Mouse (Mus musculus) ES-CJ7 (cell line): ENCODE measurements around the gene Slc16a10.

Source experiments
- DNase-seq: peaks from one replicate; pipeline ENCODE4 v3.0.0; 2011; ENCODE audit warnings: low read depth, low spot score

Slc16a10 gene

DNA sequence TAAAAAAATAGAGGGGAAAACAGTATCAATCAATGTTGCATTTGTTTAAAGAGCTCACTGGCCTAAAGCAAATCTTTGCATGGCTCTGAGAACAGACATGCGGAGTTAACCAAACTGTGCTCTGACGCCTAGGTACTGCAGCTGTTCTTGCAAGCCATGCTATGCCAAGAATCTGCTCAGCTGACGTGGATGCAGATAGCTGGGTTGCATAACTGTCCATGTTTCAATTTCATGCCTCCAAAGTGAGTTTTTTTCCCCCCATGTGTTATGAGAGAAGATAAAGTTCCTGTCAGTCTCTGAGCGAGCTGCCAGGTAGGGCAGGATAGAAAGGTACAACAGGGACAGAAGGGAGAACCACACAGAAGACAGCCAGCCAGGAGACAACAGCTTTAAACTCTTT lies 72.8 kb downstream of the Slc16a10 start:
- DNase-seq, result no peak

DNA sequence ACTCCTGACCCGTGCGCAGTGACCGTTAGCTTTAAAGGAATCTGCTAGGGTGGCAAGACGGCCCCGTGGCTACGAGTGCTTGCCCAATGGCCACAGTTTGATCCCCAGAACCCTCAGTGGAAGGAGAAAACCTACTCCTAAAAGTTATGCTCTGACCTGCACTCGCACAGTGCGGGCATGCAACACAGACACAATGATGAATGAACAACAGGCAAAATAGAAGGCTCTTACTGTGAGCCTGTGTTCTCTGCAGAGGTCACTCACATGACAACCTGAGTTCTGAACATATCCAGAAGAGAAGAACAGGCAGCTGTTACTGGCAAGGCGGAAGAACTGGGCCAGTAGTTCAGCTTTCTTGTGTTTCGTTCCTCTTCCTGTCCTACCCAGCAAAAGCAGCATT lies 73.5 kb downstream of the Slc16a10 start:
- no peak for DNase-seq

DNA sequence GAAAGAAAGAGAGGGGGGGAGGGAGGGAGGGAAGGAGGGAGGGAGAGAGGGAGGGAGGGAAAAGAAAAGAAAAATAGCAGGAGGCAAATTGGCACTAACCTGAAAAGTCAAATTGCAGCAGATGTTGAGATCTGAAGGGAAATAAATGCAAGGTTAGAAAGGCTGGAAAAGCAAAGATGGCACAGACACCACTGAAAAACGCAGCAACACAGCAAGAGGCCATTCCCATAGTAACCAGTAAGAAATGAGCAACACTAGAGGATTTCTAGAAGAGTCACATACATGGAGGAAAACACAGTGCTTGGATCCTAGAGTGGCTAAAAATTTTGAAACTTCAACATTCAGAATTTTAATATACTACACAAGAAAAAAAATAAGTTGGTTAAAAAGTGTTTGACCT lies 74.5 kb downstream of the Slc16a10 start:
- no peak for DNase-seq

- DNase-seq, result no peak
These were observed 75.0 kb downstream of the Slc16a10 start for GRCm38 (mm10) chr10:40067071-40067470.

DNA sequence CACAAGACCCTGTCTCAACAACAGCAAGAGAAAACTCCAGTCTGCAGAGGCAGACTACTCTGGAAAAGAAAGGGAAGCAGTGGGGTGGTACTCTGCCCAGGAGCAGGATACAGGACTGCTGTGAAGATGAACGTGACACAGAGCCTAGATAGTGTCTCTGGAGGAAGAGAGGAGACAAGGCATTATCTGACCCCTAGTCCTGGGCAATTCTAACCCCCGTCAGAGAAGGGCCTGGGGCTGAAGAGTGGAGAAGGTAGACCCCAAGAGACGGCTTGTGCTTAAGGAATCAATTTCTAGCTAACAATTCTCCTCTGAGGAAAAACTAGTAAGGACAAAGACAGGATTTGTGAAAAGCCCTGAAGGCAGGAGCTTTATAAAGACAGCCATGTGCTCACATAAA lies 76.7 kb downstream of the Slc16a10 start:
- no peak for DNase-seq

DNA sequence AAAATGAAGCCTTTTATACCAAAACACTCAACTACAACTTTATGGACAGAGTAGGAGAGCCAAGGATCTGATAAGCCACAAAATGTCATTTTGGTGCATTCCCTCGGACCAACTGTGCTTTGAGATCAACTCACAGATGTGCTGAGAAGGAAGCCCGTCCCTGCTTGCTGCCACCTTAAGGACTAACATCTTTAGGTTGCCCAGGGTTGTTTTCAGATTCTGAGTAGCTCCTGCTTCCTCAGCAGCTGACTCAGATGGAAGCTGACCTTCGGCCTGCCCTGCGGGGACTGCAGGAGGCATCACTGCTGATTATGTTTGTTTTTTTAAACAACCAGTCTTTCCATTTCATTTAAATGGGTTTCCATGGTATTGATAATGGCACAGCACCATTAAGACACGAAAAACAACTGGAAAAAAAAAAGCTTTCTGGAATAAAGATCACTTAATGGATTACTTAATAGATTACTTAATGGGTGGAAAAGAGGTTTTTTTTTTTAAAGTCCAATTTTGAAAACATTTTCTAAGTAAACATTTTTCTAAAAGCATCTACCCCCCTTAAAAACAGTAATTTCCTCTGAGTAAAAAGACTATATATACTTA lies 78.7 kb downstream of the Slc16a10 start:
- no peak for DNase-seq

GRCm38 (mm10) chr10:40062812-40063211 lies 79.2 kb downstream of the Slc16a10 start:
- peak; percentile 9 for DNase-seq

- no peak for DNase-seq
These were observed 80.1 kb downstream of the Slc16a10 start for GRCm38 (mm10) chr10:40061926-40062325.

DNA sequence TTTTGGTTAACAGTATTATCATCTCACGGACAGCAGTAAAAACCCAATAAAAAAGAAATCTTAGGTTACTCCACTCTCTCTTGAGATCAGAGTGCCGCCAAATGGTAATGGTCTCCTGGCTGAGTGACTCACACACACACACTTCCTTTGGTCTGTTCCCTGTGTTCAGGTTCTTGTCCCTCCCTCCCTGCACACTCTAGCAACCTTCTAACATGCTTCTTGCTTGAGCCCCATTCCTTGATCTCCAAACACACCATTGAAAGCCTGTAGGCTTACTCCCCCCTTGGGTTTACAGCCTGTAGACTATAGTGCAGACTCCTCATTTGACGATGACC lies 83.3 kb downstream of the Slc16a10 start:
- DNase-seq, result no peak

GRCm38 (mm10) chr10:40058062-40058785 lies 83.8 kb downstream of the Slc16a10 start:
- no peak for DNase-seq

DNA sequence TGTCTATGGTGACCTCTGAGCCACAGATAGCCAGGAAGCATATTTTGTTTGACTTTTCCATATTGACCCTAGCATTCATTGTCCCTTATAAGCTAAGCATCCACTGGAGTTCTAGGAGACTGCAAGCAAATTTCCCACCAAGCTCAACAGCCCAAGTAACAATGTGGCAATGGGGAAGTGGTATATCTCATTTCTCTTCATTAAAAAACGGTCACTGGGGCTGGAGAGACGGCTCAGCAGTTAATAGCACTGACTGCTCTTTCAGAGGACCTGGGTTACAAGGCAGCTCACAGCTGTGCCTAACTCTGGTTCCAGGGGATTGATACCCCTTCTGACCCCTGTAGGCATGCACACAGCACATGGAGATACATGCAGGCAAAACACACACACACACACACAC lies 84.4 kb downstream of the Slc16a10 start:
- no peak for DNase-seq

- no peak for DNase-seq
These were observed 87.6 kb downstream of the Slc16a10 start for GRCm38 (mm10) chr10:40054455-40054854.

GRCm38 (mm10) chr10:40053896-40054295 lies 88.2 kb downstream of the Slc16a10 start:
- no peak for DNase-seq

- no peak for DNase-seq
These were observed 88.7 kb downstream of the Slc16a10 start for GRCm38 (mm10) chr10:40053257-40053895.

DNA sequence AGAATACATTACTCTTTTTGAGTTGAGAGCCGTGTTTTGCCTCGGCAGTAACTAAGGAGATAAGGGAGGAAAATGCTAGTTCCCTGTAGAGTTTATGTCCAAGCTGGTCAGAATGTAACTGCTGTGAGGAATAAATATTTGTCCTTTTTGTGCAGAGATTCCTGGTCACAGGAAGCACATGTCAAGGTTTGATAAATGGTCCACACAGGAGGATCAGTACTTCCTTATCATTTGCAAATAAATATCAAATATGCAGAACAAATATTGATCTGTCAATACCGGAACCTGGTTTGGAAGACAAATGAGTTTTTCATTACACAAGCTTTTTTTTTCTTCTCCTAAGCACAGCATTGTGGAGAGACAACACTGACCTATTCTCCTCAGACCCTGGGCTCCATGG lies 90.1 kb downstream of the Slc16a10 start:
- DNase-seq, result no peak

DNA sequence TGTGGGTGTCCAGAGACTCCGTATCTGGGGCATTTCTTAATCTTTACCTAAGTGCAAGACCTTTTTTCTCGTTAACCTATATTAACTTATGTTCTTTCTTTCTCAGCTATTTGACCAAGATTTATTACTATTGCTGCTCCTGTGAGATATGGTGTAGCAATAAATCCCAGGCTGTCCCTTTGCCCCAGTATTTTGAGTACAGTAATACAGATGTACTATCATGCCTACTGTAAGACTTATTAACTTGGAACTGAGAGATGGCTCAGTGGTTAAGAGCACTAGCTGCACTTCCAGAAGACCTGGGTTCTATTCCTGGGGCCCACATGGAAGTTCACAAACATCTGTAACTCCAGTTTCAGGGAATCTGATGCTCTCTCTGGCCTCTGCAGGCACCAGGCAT lies 91.3 kb downstream of the Slc16a10 start:
- no peak for DNase-seq

GRCm38 (mm10) chr10:40041339-40041738 lies 100.7 kb downstream of the Slc16a10 start:
- no peak for DNase-seq

DNA sequence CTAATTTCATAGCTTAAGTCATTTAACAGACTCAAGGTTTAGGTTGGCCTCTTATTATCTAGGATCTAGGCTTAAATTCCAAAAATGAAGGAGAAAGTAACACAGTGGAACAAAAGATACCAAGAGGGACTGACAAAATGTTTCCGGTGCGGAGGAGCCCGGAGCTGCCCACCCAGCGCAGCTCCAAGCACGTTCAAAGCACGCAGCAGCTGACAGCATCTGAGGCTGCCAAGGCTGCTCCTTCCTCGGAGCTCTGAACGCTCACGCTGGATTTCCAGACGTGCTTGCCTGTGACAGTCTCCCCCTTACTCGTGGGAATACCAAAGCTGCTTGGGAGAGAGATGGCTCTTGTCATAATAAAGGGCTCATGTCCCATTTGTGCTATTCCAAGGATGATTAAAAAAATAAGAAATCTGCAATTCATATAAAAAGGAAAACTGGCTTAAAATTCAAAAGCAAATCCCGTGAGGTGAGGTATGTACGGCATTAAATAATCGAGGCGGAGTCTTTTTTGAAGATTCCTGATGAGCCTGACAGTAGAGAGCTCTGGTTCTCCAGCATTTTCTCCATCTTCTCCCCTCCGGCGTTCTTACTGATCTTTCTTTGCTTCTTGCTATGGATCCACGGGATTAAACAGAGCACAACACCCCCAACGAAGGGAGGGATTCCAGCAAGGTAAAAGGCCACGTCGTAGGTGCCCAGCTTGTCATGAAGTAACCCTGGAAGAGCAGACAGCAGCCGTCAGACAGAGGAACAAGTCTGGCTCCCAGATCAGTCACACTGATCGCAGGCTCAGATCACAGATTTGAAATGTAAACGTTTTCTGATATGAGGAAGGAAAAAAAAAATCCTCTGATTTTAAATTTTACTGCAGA lies 105.1 kb downstream of the Slc16a10 start:
- no peak for DNase-seq

GRCm38 (mm10) chr10:40034956-40035355 lies 107.1 kb downstream of the Slc16a10 start:
- DNase-seq, result no peak

GRCm38 (mm10) chr10:40032897-40033296 lies 109.2 kb downstream of the Slc16a10 start:
- no peak for DNase-seq

- no peak for DNase-seq
These were observed 111.3 kb downstream of the Slc16a10 start for GRCm38 (mm10) chr10:40030716-40031115.

GRCm38 (mm10) chr10:40029610-40030009 lies 112.4 kb downstream of the Slc16a10 start:
- DNase-seq, result no peak
